Mouse (Mus musculus) ES-E14 (cell line): ENCODE measurements around the gene Wipf1.

Experiments
- CHD2 ChIP-seq: IDR thresholded peaks from 2 replicates; pipeline ENCODE4 v1.6.1; 2014; ENCODE audit warnings: mild to moderate bottlenecking, low read depth, low read length, inconsistent platforms
- ZC3H11A ChIP-seq: IDR thresholded peaks from 2 replicates; pipeline ENCODE4 v1.6.1; 2012; ENCODE audit warnings: low read depth, mild to moderate bottlenecking, inconsistent platforms, low read length, borderline replicate concordance
- ZNF384 ChIP-seq: IDR thresholded peaks from 2 replicates; pipeline ENCODE4 v1.6.1; 2012; ENCODE audit warnings: low read depth, low read length, inconsistent platforms

DNA sequence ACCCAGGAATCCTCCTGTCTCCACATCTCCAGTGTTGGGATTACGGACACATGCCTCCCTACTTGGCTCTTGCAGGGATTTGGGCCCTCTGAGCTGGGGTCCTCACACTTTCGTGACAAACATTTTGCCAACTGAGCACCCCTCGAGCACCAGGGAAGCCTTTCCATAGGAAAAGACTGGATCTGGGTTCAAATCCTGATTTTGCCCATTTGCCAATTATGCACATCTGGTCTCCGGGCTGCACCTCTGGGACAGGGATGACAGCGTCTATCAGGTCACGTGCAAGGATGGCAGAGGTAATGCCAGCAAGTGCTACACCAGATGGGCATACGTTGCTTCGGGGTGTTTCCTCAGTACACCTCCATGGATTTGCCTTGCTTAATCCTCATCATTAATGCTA is 119.5 kb downstream of the Wipf1 start:
- TF ChIP-seq ZNF384 (no peak), CHD2 (no peak), ZC3H11A (no peak)
